Mouse (Mus musculus) heart, adult 2 months (tissue): ENCODE measurements around the gene Atrip.

Experiments
- CTCF ChIP-seq: fragments of 200-600 bp; IDR thresholded peaks from 2 replicates; pipeline ENCODE4 v1.8.1; 2022; ENCODE audit warnings: antibody characterized with exemption, mild to moderate bottlenecking, moderate library complexity
- EP300 ChIP-seq: fragments of 200-500 bp; IDR thresholded peaks from 2 replicates; pipeline ENCODE4 v1.6.1; 2011; ENCODE audit warnings: low read depth, low read length, control low read depth; ENCODE audit not compliant: insufficient read depth
- POLR2A ChIP-seq: fragments of 200-500 bp; IDR thresholded peaks from 2 replicates; pipeline ENCODE4 v1.6.1; 2011; ENCODE audit warnings: mild to moderate bottlenecking, low read depth, low read length, control low read depth; ENCODE audit not compliant: insufficient read depth

- TF ChIP-seq CTCF (no peak), POLR2A (no peak), EP300 (no peak)
These were observed 40.4 kb upstream of the Atrip start for GRCm38 (mm10) chr9:109114276-109114675.
